Mouse (Mus musculus): ENCODE results near the gene Tmem33. TPM values are rescaled to one million over a fixed set of nuclear protein-coding genes. Genes with fewer than 3 reads are reported as not detected.

Tmem33 gene
- polyA plus RNA-seq, 1 experiment from 2014 or later = 116 TPM

DNA sequence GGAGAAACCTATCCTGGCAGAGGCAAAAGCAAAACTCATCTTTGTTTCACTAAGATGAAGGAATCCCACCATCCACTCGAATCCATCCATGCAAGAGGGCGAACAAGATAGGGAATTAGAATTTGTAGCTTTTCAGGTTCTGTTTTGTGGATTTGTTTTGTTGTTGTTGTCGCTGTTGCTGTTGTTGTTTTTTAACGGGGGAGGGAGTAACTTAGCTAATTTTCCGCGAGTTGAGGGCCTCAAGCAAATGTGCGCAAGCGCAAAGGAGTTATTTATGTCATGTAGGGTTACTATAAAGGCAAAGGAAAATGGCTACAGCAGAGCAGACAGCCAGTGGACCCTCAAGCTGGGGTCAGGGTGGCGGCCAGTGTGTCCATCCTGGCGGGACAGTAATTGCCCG is 33.1 kb upstream of the Tmem33 start:
- no peaks in the 10 kb centered on the region for H3K36me3 ChIP-seq
- no peak for ATAC-seq
- peaks cover 17% of the 10 kb centered on the region for H3K4me1 ChIP-seq (replicated peaks)
- no peak overlapping the region for H3K4me3 ChIP-seq (replicated peaks)
- H3K9me3 ChIP-seq = no peaks in the 10 kb centered on the region
- H3K27me3 ChIP-seq (replicated peaks) = peaks cover 89% of the 10 kb centered on the region
- WGBS = 7% methylated on average over 11 of the region's 11 CpGs
- no peak overlapping the region for H3K4me2 ChIP-seq (replicated peaks)
- no peak overlapping the region for H3K9ac ChIP-seq
- H3K27ac ChIP-seq = peak overlapping the region; percentile 22; the same call in 1 of the 2 replicates

GRCm38 (mm10) chr5:67227682-67228444 is 32.5 kb upstream of the Tmem33 start:
- peaks cover 13% of the 10 kb centered on the region for H3K4me1 ChIP-seq (replicated peaks)
- peak overlapping the region; percentile 22; the same call in 1 of the 2 replicates for H3K27ac ChIP-seq
- peak; percentile 38 for ATAC-seq
- H3K9me3 ChIP-seq = no peaks in the 10 kb centered on the region
- peaks cover 87% of the 10 kb centered on the region for H3K27me3 ChIP-seq (replicated peaks)
- no peak overlapping the region for H3K4me3 ChIP-seq (replicated peaks)
- no peaks in the 10 kb centered on the region for H3K36me3 ChIP-seq
- under 1% methylated on average over 15 of the region's 15 CpGs for WGBS
- no peak overlapping the region for H3K4me2 ChIP-seq (replicated peaks)
- no peak overlapping the region for H3K9ac ChIP-seq

DNA sequence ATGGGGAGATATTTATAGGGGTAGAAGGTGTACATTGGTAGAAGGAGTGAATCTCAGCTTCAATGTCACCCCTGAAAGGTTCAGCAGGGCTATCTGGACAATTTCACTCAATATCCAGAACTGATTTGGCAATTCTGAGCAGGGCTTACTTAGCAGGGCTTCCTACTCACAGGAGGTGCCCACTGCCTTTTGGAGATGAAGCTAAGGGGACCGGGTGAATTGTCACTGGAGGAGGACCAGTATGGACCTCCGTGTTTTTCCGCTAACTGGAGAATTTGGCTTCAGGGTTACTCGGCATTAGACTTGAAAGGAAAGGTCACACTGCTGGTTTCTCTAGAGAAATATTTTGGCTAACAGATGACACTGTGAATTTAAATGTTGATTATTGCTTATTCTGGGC is 25.7 kb upstream of the Tmem33 start:
- Histone ChIP-seq H3K27me3 (replicated peaks) (peaks cover 50% of the 10 kb centered on the region), H3K4me2 (replicated peaks) (no peak overlapping the region), H3K4me3 (replicated peaks) (no peak overlapping the region), H3K4me1 (replicated peaks) (peaks cover 11% of the 10 kb centered on the region), H3K9me3 (no peaks in the 10 kb centered on the region), H3K36me3 (no peaks in the 10 kb centered on the region), H3K27ac (no peak overlapping the region), H3K9ac (no peak overlapping the region)
- ATAC-seq = no peak
- 58% methylated on average over 4 of the region's 4 CpGs for WGBS

- H3K27me3 ChIP-seq (replicated peaks) = peaks cover 42% of the 10 kb centered on the region
- no peak overlapping the region for H3K4me2 ChIP-seq (replicated peaks)
- no peak overlapping the region for H3K9ac ChIP-seq
- H3K9me3 ChIP-seq = no peaks in the 10 kb centered on the region
- H3K36me3 ChIP-seq = no peaks in the 10 kb centered on the region
- no peak overlapping the region for H3K4me3 ChIP-seq (replicated peaks)
- 53% methylated on average over 3 of the region's 3 CpGs for WGBS
- H3K27ac ChIP-seq = no peak overlapping the region
- ATAC-seq = no peak
- peaks cover 7% of the 10 kb centered on the region for H3K4me1 ChIP-seq (replicated peaks)
These were observed 24.9 kb upstream of the Tmem33 start for GRCm38 (mm10) chr5:67235462-67235861.

DNA sequence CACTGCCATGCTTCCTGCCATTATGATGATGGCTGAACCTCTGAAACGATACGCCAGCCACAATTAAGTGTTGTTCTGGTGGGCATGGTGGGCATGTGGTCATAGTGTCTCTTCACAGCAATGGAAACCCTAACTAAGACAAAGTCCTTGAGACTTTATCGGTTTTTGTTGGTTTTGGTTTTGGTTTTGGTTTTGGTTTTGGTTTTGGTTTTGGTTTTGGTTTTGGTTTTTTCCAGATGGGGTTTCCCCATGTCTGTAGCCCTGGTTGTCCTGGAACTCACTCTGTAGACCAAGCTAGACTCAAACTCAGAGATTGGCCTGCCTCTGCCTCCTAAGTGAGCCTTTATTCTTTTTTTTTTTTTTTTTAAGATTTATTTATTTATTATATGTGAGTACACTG is 23.8 kb upstream of the Tmem33 start:
- Histone ChIP-seq H3K9ac (no peak overlapping the region), H3K27me3 (replicated peaks) (peaks cover 31% of the 10 kb centered on the region), H3K4me1 (replicated peaks) (no peaks in the 10 kb centered on the region), H3K27ac (no peak overlapping the region), H3K9me3 (no peaks in the 10 kb centered on the region), H3K4me3 (replicated peaks) (no peak overlapping the region), H3K4me2 (replicated peaks) (no peak overlapping the region), H3K36me3 (no peaks in the 10 kb centered on the region)
- 94% methylated on average over 3 of the region's 3 CpGs for WGBS
- ATAC-seq = no peak

DNA sequence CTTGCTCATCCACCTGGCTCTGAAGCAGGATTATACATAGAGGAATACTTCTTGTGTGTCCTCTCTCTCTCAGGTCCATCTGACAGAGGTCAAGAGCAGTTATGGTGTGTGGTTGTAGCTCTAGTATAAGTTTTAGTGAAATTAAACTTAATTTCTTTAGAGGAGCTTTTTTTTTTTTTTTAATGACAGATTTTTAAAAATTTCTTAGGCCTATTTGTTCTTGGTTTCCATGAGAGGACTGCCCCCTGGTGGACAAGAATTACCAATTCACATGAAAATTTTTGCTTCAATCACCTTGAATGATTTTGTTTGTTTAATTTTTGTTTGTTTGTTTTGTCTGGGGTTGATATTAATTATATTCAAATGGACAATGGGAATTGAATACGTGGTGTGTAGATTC is 22.1 kb upstream of the Tmem33 start:
- H3K36me3 ChIP-seq = no peaks in the 10 kb centered on the region
- no peak overlapping the region for H3K27ac ChIP-seq
- H3K4me2 ChIP-seq (replicated peaks) = no peak overlapping the region
- no peak for ATAC-seq
- H3K9ac ChIP-seq = no peak overlapping the region
- peaks cover 19% of the 10 kb centered on the region for H3K27me3 ChIP-seq (replicated peaks)
- no peak overlapping the region for H3K4me3 ChIP-seq (replicated peaks)
- WGBS = 6% methylated on average over 1 of the region's 1 CpGs
- H3K4me1 ChIP-seq (replicated peaks) = no peaks in the 10 kb centered on the region
- no peaks in the 10 kb centered on the region for H3K9me3 ChIP-seq

GRCm38 (mm10) chr5:67241713-67242112 is 18.7 kb upstream of the Tmem33 start:
- WGBS = 80% methylated on average over 6 of the region's 6 CpGs
- ATAC-seq = no peak
- no peaks in the 10 kb centered on the region for H3K4me1 ChIP-seq (replicated peaks)
- H3K27ac ChIP-seq = no peak overlapping the region
- H3K36me3 ChIP-seq = no peaks in the 10 kb centered on the region
- H3K27me3 ChIP-seq (replicated peaks) = no peaks in the 10 kb centered on the region; the same call in 1 of the 2 replicates
- no peak overlapping the region for H3K4me3 ChIP-seq (replicated peaks)
- no peak overlapping the region for H3K9ac ChIP-seq
- no peak overlapping the region for H3K4me2 ChIP-seq (replicated peaks)
- no peaks in the 10 kb centered on the region for H3K9me3 ChIP-seq

DNA sequence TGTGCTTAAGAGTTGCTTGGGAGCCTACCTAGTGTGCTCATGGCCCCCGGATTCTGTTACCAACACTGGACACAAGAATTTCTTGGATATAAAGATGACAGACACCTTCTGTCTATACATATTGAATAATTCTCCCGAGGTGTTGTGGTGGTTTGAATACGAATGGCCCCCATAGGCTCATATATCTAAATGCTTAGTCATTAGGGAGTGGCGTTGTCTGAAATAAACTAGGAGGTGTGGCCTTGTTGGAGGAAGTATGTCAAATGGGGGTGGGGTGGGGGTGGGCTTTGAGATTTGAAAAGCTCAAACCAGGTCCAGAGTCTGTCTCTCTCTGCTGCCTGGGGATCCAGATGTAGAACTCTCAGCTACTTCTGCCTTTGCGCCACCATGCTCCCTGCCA is 17.1 kb upstream of the Tmem33 start:
- H3K36me3 ChIP-seq = no peaks in the 10 kb centered on the region
- no peak overlapping the region for H3K9ac ChIP-seq
- WGBS = 85% methylated on average over 5 of the region's 5 CpGs
- no peak for ATAC-seq
- H3K9me3 ChIP-seq = no peaks in the 10 kb centered on the region
- no peak overlapping the region for H3K4me2 ChIP-seq (replicated peaks)
- no peak overlapping the region for H3K4me3 ChIP-seq (replicated peaks)
- no peak overlapping the region for H3K27ac ChIP-seq
- no peaks in the 10 kb centered on the region; the same call in 1 of the 2 replicates for H3K27me3 ChIP-seq (replicated peaks)
- no peaks in the 10 kb centered on the region for H3K4me1 ChIP-seq (replicated peaks)

GRCm38 (mm10) chr5:67252261-67252660 is 8.1 kb upstream of the Tmem33 start:
- H3K9me3 ChIP-seq = no peaks in the 10 kb centered on the region
- H3K4me2 ChIP-seq (replicated peaks) = no peak overlapping the region
- no peaks in the 10 kb centered on the region for H3K36me3 ChIP-seq
- no peaks in the 10 kb centered on the region for H3K27me3 ChIP-seq (replicated peaks)
- H3K4me1 ChIP-seq (replicated peaks) = no peaks in the 10 kb centered on the region
- H3K27ac ChIP-seq = no peak overlapping the region
- no peak overlapping the region for H3K9ac ChIP-seq
- no peak for ATAC-seq
- no peak overlapping the region for H3K4me3 ChIP-seq (replicated peaks)
- 82% methylated on average over 4 of the region's 4 CpGs for WGBS

DNA sequence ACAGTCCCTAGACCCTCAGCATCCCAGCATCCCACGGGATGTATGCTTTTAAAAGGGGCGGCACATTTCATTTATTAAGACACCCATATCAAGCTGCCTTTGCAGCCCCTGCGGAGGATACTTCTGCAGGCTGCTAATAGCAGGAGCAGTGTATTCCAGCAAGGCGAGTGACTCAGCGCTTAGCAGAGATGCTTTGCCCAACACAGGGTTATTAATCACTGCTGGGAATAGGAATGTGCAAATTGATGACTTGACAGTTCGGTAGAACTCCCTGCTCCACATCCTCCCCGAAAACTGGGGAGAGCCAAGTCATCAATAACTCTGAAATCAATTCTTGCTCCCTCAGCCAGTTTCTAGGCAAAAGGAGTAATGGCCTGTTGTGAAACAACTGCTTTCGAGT is 4.7 kb upstream of the Tmem33 start:
- no peaks in the 10 kb centered on the region for H3K9me3 ChIP-seq

GRCm38 (mm10) chr5:67258473-67258872 is 1.9 kb upstream of the Tmem33 start:
- Histone ChIP-seq H3K27me3 (replicated peaks) (no peaks in the 10 kb centered on the region), H3K4me2 (replicated peaks) (no peak overlapping the region), H3K9me3 (no peaks in the 10 kb centered on the region), H3K9ac (no peak overlapping the region), H3K36me3 (no peaks in the 10 kb centered on the region), H3K4me1 (replicated peaks) (peaks cover 3% of the 10 kb centered on the region; the same call in 1 of the 2 replicates), H3K4me3 (replicated peaks) (no peak overlapping the region), H3K27ac (no peak overlapping the region)
- whole genome bisulfite sequencing = 87% methylated on average over 9 of the region's 9 CpGs
- no peak for ATAC-seq

More for the DNA sequence above, 4.7 kb upstream of the Tmem33 start:
- WGBS = 60% methylated on average over 8 of the region's 8 CpGs
- Histone ChIP-seq H3K4me2 (replicated peaks) (no peak overlapping the region), H3K27ac (no peak overlapping the region), H3K9ac (no peak overlapping the region), H3K4me3 (replicated peaks) (no peak overlapping the region), H3K36me3 (no peaks in the 10 kb centered on the region), H3K4me1 (replicated peaks) (no peaks in the 10 kb centered on the region), H3K27me3 (replicated peaks) (no peaks in the 10 kb centered on the region)
- no peak for ATAC-seq

GRCm38 (mm10) chr5:67260159-67260530 is 220 bp upstream of the Tmem33 start:
- H3K4me1 ChIP-seq (replicated peaks) = peaks cover 3% of the 10 kb centered on the region; the same call in 1 of the 2 replicates
- H3K4me2 ChIP-seq (replicated peaks) = peak overlapping the region; percentile 58
- WGBS = 0% methylated on average over 9 of the region's 9 CpGs
- H3K27me3 ChIP-seq (replicated peaks) = no peaks in the 10 kb centered on the region
- no peak overlapping the region for H3K27ac ChIP-seq
- H3K4me3 ChIP-seq (replicated peaks) = peak overlapping the region; percentile 64
- no peak; the same call in 1 of the 2 replicates for ATAC-seq
- H3K9me3 ChIP-seq = no peaks in the 10 kb centered on the region
- peaks cover 9% of the 10 kb centered on the region for H3K36me3 ChIP-seq
- peak overlapping the region; percentile 38 for H3K9ac ChIP-seq

DNA sequence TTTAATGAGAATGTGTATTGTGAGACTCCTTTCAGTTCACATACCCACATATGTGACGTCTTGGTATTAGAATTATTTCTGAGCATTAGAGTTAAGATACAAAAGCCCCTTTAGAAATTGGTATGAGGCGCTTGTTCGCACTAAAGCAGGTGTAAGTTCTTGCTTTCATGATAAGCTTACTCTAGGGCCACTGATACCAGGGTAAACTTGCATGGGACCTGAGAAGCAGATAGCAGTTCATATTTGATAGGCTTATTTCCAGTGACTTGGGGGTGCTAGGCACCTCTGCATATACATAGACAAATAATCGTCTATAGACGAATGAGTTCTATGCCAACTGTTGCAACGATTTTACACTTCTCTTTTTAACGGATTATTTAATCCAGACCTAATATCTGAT is 2.6 kb downstream of the Tmem33 start:
- H3K27me3 ChIP-seq (replicated peaks) = no peaks in the 10 kb centered on the region
- no peak overlapping the region for H3K4me2 ChIP-seq (replicated peaks)
- peaks cover 3% of the 10 kb centered on the region; the same call in 1 of the 2 replicates for H3K4me1 ChIP-seq (replicated peaks)
- no peak overlapping the region for H3K27ac ChIP-seq
- WGBS = 92% methylated on average over 7 of the region's 7 CpGs
- ATAC-seq = no peak
- H3K9me3 ChIP-seq = no peaks in the 10 kb centered on the region
- no peak overlapping the region for H3K4me3 ChIP-seq (replicated peaks)
- peaks cover 30% of the 10 kb centered on the region for H3K36me3 ChIP-seq
- no peak overlapping the region for H3K9ac ChIP-seq
